ENCODE assay signal across 8 mouse cellular contexts in genomic region chr16:84774761-84775231, GRCm38 (mm10). TPM values are rescaled to one million over a fixed set of nuclear protein-coding genes. Genes with fewer than 3 reads are reported as not detected.
DNase-seq lines count a peak whose midpoint lies in the region; ATAC-seq and TF ChIP-seq lines count a peak whose summit lies in the region.

No protein-coding gene starts in this region.

- H3K4me3 ChIP-seq in forebrain, embryonic 12.5 days (replicated peaks): peak overlapping the region; percentile 72
- H3K4me3 ChIP-seq in layer of hippocampus, adult 2 months: peak overlapping the region; percentile 64
- H3K4me3 ChIP-seq in lung, embryonic 14.5 days (ENCODE audit: low read depth, low read length): peak overlapping the region; percentile 60

- H3K9me3 ChIP-seq in forebrain, embryonic 12.5 days: no peaks in the 10 kb centered on the region
- H3K9me3 ChIP-seq in lung, embryonic 14.5 days (ENCODE audit: low read depth, low read length): no peaks in the 10 kb centered on the region

- peak overlapping the region; percentile 74 for H3K4me2 ChIP-seq in forebrain, embryonic 12.5 days
- H3K4me2 ChIP-seq in lung, embryonic 14.5 days: peak overlapping the region; percentile 97

- no peak for TF ChIP-seq CTCF in layer of hippocampus, adult 2 months (conservative IDR thresholded peaks at IDR 0.05)
- TF ChIP-seq CTCF in lung, embryonic 14.5 days (IDR thresholded peaks at IDR 0.05; ENCODE audit: low read depth): no peak

- H3K9ac ChIP-seq in forebrain, embryonic 12.5 days: peak overlapping the region; percentile 84
- H3K9ac ChIP-seq in lung, embryonic 14.5 days: peak overlapping the region; percentile 56

- peak; percentile 37 for ATAC-seq in forebrain, embryonic 12.5 days (ENCODE audit: low FRiP score)
- ATAC-seq in lung, embryonic 14.5 days (ENCODE audit: insufficient read depth): peak; percentile 25

- H3K36me3 ChIP-seq in forebrain, embryonic 12.5 days (replicated peaks): peaks cover 19% of the 10 kb centered on the region
- no peaks in the 10 kb centered on the region for H3K36me3 ChIP-seq in lung, embryonic 14.5 days (ENCODE audit: insufficient read depth)

- WGBS in forebrain, embryonic 12.5 days: 0% methylated on average over 23 of the region's 23 CpGs
- under 1% methylated on average over 23 of the region's 23 CpGs for WGBS in lung, embryonic 14.5 days

- H3K27ac ChIP-seq in forebrain, embryonic 12.5 days: peak overlapping the region; percentile 97
- peak overlapping the region; percentile 90 for H3K27ac ChIP-seq in layer of hippocampus, adult 2 months
- H3K27ac ChIP-seq in lung, embryonic 14.5 days (ENCODE audit: low read depth): 0 out of 2 replicates have a peak overlapping the region, but pooled peaks have one; percentile 14

- intact Hi-C loops in heart, postnatal 36 days (cut with DNase I): loop anchor here (1.0 to 2.0 kb wide), 3 partner anchors 28 to 61 kb away; partner anchors contain the start of genes Atp5j and Mrpl39

- peak; percentile 4 for DNase-seq in urinary bladder, postnatal 14 days (ENCODE audit: low spot score)
- DNase-seq in urinary bladder, adult 2 months (ENCODE audit: low spot score): no peak
- peak; percentile 47 to 61 for DNase-seq in heart, postnatal 36 days
- peak; percentile 41 to 44 for DNase-seq in layer of hippocampus, adult 2 months (ENCODE audit: low spot score in 2 of 2)
- DNase-seq in lung, embryonic 14.5 days: peak; percentile 69
- peak; percentile 74 for DNase-seq in retina, adult 2 months (ENCODE audit: low read depth, low spot score)
- DNase-seq in thymus, postnatal 0 days (ENCODE audit: low spot score): no peak

- no peaks in the 10 kb centered on the region for H3K27me3 ChIP-seq in forebrain, embryonic 12.5 days
- peaks cover 10% of the 10 kb centered on the region for H3K27me3 ChIP-seq in lung, embryonic 14.5 days (ENCODE audit: insufficient read depth, low read length)

- peaks cover 15% of the 10 kb centered on the region for H3K4me1 ChIP-seq in forebrain, embryonic 12.5 days
- H3K4me1 ChIP-seq in lung, embryonic 14.5 days (ENCODE audit: insufficient read depth): no peaks in the 10 kb centered on the region

RNA-seq across cellular contexts. Expression of gene Jam2, which starts 0.9 kb away (rescaled TPM):
- 26.8 and 26.9 TPM in 2 replicates for polyA plus RNA-seq in urinary bladder, adult 2 months (2012; rRNA removed)
- 43.1 and 46.5 TPM in 2 replicates for polyA plus RNA-seq in forebrain, embryonic 12.5 days (2016; fragmentation: Nextera tagmentation; extraction: Ambion mirVana)
- total RNA-seq in heart, postnatal 36 days (2021): 10 to 100 TPM; 73.3 to 74.4 TPM
- 10 to 100 TPM; 18.9 to 22.6 TPM for total RNA-seq in layer of hippocampus, adult 2 months (2021)
- polyA plus RNA-seq in lung, embryonic 14.5 days (2014; fragmentation: Nextera tagmentation; extraction: Ambion mirVana): 12.4 and 14.9 TPM in 2 replicates
- 2.7 and 4.0 TPM in 2 replicates for polyA plus RNA-seq in thymus, postnatal 0 days (2015; fragmentation: Nextera tagmentation; extraction: Ambion mirVana)

RNA-seq across cellular contexts. Expression of gene Mrpl39, which starts 39.3 kb away (rescaled TPM):
- 22.1 and 24.4 TPM in 2 replicates for polyA plus RNA-seq in urinary bladder, adult 2 months (2012; rRNA removed)
- polyA plus RNA-seq in forebrain, embryonic 12.5 days (2016; fragmentation: Nextera tagmentation; extraction: Ambion mirVana): 49.3 and 53.3 TPM in 2 replicates
- 10 to 100 TPM; 39.5 to 45.6 TPM for total RNA-seq in heart, postnatal 36 days (2021)
- total RNA-seq in layer of hippocampus, adult 2 months (2021): 10 to 100 TPM; 19.7 to 27.6 TPM
- 47.7 and 49.8 TPM in 2 replicates for polyA plus RNA-seq in lung, embryonic 14.5 days (2014; fragmentation: Nextera tagmentation; extraction: Ambion mirVana)
- 46.2 and 57.5 TPM in 2 replicates for polyA plus RNA-seq in thymus, postnatal 0 days (2015; fragmentation: Nextera tagmentation; extraction: Ambion mirVana)

RNA-seq across cellular contexts. Expression of gene Gabpa, which starts 59.9 kb away (rescaled TPM):
- 22.6 and 23.9 TPM in 2 replicates for polyA plus RNA-seq in urinary bladder, adult 2 months (2012; rRNA removed)
- polyA plus RNA-seq in forebrain, embryonic 12.5 days (2016; fragmentation: Nextera tagmentation; extraction: Ambion mirVana): 39.4 and 40.3 TPM in 2 replicates
- total RNA-seq in heart, postnatal 36 days (2021): 10 to 100 TPM; 37.0 to 47.7 TPM
- total RNA-seq in layer of hippocampus, adult 2 months (2021): 10 to 100 TPM; 26.1 to 33.3 TPM
- polyA plus RNA-seq in lung, embryonic 14.5 days (2014; fragmentation: Nextera tagmentation; extraction: Ambion mirVana): 47.4 and 47.5 TPM in 2 replicates
- 28.4 and 29.8 TPM in 2 replicates for polyA plus RNA-seq in thymus, postnatal 0 days (2015; fragmentation: Nextera tagmentation; extraction: Ambion mirVana)

Comparison
In these comparisons a context has a peak if more than half of its experiments do, and no peak if none do; other contexts are left out.
1. DNase-seq: peak in urinary bladder, postnatal 14 days (single experiment), heart, postnatal 36 days (2 of 2), layer of hippocampus, adult 2 months (2 of 2), lung, embryonic 14.5 days (single experiment) and retina, adult 2 months (single experiment); none in urinary bladder, adult 2 months (single experiment) and thymus, postnatal 0 days (single experiment).
2. H3K27ac ChIP-seq: peak in every context shown above with its lines; median percentile 97 in forebrain, embryonic 12.5 days; 90 in layer of hippocampus, adult 2 months; 14 in lung, embryonic 14.5 days.
3. Peak in every context shown above with its lines, with median percentiles within 50 percentile points of each other: H3K4me3 ChIP-seq.